Mouse (Mus musculus): Measurements from ENCODE around the gene Qpct. TPM values are rescaled to one million over a fixed set of nuclear protein-coding genes. Genes with fewer than 3 reads are reported as not detected.

Gene Qpct
- total RNA-seq (2021) = 10 to 100 TPM in 1 of 2 experiments, 1 to 10 TPM in 1; 8.4 to 10.2 TPM

DNA sequence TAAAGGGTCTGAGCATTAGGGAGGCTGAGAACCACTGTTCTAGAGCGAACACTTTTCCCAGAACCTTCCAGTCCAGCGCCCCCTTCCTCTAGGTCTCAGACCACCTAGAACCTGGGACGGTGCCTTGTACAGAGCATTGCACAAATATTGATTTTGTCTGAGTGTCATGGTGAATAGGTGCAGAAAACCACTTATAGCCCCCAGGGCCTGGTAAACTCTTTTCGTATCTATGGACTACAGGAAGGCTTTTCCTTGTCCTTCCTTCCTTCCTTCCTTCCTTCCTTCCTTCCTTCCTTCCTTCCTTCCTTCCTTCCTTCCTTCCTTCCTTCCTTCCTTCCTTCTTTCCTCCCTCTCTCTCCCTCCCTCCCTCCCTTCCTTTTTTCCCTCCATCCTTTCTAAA is at the start of gene Qpct:
Gene Qpct (plus strand): TSS at position 301 of the 400 bp plus-strand sequence.
- intact Hi-C loops (cut with DNase I) = no loop called here

DNA sequence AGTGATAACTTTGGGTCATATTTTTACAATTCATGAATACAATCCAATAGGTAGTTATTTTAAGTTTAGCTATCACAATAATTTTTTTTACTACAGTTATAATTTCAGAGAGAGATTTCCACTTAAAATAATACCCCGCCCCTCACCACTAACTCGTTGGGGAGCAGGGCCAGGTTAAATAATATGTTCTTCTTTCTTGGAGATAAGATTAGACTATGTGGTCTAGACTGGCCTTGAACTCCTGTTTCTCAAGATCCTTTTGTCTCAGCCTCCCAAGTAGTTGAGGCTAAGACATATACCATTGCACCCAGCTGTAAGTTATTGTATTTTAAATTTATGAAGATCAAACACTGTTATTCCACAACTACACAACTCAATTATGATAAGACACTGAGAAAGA is 38.1 kb upstream of the Qpct start:
- intact Hi-C loops (cut with DNase I) = no loop called here

More for the DNA sequence above, at the start of gene Qpct:
- no peak for DNase-seq (ENCODE audit: low spot score in 2 of 2)

DNA sequence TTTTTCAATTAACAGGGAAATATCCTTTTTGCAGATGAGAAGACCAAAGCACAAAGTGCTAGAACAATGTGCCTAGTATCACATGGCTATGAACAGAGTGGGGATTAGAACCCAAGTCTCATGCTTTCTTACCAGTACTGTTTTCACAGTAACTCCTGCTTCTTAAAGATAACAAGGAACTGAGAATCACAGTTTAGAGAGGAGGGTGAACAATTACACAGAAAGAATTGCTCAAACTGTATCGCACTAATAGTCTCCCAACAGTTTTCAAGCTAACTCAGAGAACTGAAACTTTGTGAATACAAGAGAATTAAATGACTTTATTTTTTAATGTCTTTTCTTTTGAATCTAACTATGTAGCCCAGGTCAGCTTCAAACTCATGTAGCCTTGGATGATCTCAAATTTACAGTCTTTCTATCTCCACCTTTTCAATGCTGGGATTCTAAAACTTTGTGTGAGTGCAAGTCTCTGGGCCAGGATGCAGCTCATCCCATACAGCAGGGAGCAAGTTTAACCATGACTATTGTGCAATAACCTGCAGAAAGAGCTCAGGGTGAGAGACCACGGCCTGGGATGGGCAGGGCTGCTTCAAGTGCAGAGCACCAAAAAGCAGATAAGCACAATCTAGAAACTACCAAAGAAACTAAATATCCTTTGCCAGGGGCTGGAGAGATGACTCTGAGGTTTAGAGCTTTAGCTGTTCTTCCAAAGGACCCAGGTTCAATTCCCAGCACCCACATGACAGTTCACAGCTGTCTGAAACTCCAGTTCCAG is 36.6 kb upstream of the Qpct start:
- DNase-seq (ENCODE audit: low spot score in 2 of 2) = no peak
- intact Hi-C loops (cut with DNase I) = loop anchor here (5.0 kb wide), 1 partner anchor 53 kb away; no protein-coding TSS in a partner anchor

More for the DNA sequence above, 38.1 kb upstream of the Qpct start:
- DNase-seq (ENCODE audit: low spot score in 2 of 2) = no peak

DNA sequence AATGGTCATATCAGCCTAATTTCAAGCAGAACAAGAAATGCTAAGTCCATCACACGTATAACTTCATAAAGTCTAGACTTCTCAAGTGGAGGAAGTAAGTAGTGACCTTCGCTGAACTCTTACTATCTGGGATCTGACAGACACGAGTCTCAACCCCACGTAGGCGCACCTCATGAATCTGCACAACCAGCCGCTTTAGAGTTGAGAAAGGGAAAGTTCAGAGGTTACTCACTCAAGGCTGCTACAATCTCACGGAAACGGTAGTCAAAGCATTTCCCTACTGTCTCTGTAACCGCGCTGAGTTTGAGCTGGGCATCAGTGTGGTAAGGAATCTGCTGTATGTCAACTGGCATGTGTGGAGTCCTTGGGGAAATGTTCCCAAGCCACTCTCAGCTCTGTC is 35.9 kb upstream of the Qpct start:
- intact Hi-C loops (cut with DNase I) = loop anchor here (5.0 kb wide), 1 partner anchor 54 kb away; no protein-coding TSS in a partner anchor
- DNase-seq (ENCODE audit: low spot score in 2 of 2) = no peak

- DNase-seq (ENCODE audit: low spot score in 2 of 2) = no peak
- intact Hi-C loops (cut with DNase I) = loop anchor here (5.0 kb wide), 1 partner anchor 56 kb away; no protein-coding TSS in a partner anchor
Measured at GRCm38 (mm10) chr17:79018422-79018821, 33.3 kb upstream of the Qpct start.

DNA sequence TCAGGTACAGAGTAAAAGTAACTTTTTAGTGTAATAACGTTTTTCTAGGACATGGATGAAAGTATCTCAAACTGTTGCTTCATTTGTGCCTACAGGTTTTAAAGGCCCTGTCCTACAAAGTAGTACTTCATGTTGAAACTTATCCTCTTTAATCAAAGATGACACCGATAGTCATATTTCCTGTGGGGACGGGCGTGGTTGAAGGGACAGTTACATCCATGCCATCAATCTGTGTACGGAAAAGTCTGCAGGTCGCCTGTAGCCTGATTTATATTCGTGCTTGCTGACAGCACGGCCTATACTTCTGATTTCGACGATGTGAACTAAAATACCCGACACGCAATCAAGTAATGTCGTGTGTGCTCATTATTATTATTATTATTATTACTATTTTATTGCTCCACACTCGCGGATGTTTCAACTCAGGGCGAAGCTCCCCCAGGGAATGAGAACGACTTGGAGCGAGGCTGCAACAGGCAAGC is 31.9 kb upstream of the Qpct start:
- intact Hi-C loops (cut with DNase I) = loop anchor here (5.0 kb wide), 1 partner anchor 57 kb away; no protein-coding TSS in a partner anchor
- DNase-seq (ENCODE audit: low spot score in 2 of 2) = no peak

- peak; percentile 38 to 45 for DNase-seq (ENCODE audit: low spot score in 2 of 2)
- intact Hi-C loops (cut with DNase I) = no loop called here
Measured at GRCm38 (mm10) chr17:79020208-79020983, 31.3 kb upstream of the Qpct start, which contains the start of gene Prkd3. TSS of gene Prkd3 (minus strand) at chr17:79020816.

DNA sequence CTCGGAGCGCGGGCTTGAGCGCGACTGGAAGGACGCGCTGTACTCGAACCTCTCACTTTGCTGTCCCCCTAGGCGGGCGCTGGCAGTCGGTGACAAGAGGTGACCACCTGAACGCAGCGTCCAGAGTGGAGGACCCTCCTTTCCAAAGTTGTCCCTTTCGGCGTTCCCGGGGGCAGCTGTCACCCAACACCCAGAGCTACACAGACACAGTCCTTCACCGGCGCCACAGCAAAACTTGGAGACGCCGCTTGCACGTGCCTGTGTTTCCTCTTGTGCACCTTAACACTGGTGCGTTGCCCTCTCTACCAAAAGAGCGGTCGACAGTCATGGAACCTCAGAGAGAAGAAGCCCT is 30.7 kb upstream of the Qpct start:
- intact Hi-C loops (cut with DNase I) = no loop called here

DNA sequence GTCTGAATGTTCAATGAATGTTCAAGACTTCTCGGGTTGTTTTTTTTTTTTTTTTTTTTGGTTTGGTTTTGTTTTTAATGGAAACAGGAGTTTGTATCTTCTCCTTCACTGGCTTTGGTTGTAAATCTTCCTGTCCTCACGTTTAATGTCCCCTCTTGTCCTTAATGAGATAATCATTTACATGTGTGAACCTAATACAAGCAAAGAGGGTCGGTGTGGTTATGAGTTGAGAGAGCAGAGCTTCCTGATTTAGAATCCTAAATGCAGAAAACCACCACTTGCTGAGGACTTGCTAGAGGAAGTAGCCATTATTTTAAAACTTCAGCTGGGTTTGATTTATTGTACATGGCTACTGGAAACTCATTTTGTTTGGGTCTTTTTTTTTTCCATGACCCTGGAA is 29.0 kb upstream of the Qpct start:
- DNase-seq (ENCODE audit: low spot score in 2 of 2) = no peak
- intact Hi-C loops (cut with DNase I) = no loop called here

More for the DNA sequence above, 30.7 kb upstream of the Qpct start:
- DNase-seq (ENCODE audit: low spot score in 2 of 2) = no peak

- intact Hi-C loops (cut with DNase I) = no loop called here
- DNase-seq (ENCODE audit: low spot score in 2 of 2) = no peak
Measured at GRCm38 (mm10) chr17:79024544-79024943, 27.2 kb upstream of the Qpct start.

GRCm38 (mm10) chr17:79029226-79029625 is 22.5 kb upstream of the Qpct start:
- intact Hi-C loops (cut with DNase I) = no loop called here
- DNase-seq (ENCODE audit: low spot score in 2 of 2) = no peak

GRCm38 (mm10) chr17:79031569-79031968 is 20.1 kb upstream of the Qpct start:
- DNase-seq (ENCODE audit: low spot score in 2 of 2) = no peak
- intact Hi-C loops (cut with DNase I) = no loop called here

DNA sequence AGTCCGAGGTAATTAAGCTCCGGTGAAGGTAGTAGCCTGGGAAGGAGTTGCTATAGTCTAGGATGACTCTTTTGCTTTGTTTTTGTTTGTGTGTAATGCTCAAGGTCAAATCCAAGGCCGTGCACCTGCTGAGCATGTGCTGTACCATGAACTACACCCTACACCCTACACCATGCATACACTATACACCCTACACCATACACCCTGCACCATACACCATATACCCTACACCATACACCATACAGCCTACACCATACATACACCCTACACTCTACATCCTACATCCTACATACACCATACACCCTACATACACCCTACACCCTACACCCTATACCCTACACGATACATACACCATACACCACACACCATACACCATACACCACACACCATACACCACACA is 18.9 kb upstream of the Qpct start:
- intact Hi-C loops (cut with DNase I) = no loop called here
- no peak for DNase-seq (ENCODE audit: low spot score in 2 of 2)

DNA sequence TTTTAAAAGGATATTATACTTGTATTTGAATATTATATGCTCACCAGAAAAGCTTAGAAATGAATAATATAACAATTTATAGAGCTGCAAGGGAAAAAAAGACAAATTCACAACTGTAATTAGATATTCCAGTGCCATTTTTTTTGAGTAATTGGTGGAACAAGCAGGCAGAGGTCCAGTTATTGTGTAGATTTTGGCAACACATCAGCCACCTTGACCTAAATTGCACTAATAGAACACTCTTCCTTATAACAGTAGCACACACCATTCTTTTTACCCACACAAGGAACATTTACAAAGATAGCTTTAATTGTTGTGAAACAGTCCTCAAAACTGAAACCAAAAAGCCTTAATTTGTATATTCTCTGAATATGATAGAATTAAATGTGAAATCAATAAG is 12.0 kb upstream of the Qpct start:
- intact Hi-C loops (cut with DNase I) = no loop called here
- no peak for DNase-seq (ENCODE audit: low spot score in 2 of 2)

DNA sequence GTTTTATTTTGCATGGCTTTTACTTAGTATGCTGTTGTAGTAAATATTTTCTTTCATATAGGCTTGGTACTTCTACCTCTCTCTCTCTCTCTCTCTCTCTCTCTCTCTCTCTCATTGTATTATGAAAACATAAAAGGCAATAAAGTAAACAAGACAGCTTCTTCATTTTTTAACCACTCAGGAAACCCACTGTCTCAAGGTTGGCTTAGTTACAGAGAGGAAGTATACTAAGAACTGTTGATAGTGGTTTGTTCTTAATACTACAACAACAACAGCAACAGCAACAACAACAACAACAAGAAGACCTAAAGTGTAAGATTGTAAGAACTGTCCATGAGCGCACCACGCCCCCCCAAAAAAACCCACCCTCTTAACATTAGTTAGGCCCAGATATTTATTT is 8.0 kb upstream of the Qpct start:
- DNase-seq (ENCODE audit: low spot score in 2 of 2) = no peak
- intact Hi-C loops (cut with DNase I) = no loop called here

DNA sequence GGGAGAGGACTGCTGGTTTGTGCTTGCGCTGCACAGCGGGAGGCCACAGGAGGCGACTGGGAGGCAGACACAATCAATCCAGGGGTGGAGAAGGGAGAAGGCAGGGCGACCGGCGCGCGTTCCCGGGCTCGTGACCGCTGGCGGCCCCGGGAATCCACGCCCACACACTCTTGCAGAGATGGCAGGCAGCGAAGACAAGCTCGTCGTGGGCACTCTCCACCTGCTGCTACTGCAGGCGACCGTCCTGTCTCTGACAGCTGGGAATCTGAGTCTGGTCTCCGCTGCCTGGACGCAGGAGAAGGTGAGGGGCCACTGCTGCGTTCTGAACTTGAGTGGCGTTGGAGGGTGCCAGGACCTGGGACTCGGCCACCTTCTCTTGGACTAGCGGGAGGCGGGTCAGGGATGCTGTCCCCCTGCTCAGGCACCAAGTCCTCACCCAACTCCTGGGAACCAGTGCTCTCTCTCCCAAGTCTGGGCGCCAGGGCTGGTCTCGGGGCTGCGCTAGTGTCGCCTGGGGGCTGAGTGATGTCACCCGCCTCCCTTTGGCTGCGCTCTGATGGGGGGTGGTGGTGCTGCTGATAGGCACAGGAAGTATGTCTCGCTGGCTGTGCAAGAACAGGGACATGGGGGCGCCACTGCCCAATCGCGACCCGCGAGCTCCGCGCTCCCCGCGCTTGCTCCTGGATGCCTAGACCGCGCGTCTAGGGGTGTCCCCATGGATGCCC is 544 bp downstream of the Qpct start:
- DNase-seq (ENCODE audit: low spot score in 2 of 2) = peak; percentile 52 to 60
- intact Hi-C loops (cut with DNase I) = no loop called here

DNA sequence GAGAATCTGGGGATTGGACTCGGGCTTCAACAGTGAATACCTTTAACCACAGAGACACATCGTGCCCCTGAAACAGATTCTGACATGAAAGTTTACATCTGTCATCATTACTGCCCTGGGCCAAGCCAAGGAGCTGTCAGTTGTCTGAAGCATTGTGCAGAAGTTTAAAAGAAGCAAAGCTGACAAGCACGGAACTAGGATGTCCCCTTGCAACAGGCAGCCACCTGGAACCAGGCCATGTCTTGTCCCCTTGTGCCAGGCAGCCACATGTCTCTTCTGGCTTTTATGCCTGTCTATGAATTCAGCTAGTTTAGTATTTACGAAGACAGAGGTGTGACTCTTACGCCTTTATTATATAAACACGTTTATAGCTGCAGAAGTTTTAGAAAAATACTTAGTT is 6.6 kb downstream of the Qpct start:
- intact Hi-C loops (cut with DNase I) = no loop called here
- DNase-seq (ENCODE audit: low spot score in 2 of 2) = no peak

DNA sequence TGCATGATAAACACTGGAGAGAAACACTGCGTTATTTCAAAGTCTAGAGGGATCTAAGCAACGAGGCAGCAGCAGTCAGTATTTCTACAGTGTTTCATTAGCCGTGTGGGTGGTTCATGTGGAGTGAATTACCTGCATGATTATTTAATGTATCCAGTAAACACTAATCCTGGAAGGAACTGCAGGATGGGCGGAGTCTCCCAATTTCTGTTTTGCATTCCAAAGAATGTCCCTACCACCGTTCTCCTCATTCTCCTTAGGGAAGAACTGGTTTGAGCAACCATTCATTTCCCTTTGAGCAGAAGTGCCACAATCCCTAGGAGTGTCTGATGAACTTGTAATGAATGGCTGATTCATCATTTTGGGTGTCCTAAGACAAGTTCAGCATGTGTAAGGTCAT is 8.5 kb downstream of the Qpct start:
- intact Hi-C loops (cut with DNase I) = no loop called here
- no peak for DNase-seq (ENCODE audit: low spot score in 2 of 2)

GRCm38 (mm10) chr17:79064250-79064649 is 12.5 kb downstream of the Qpct start:
- intact Hi-C loops (cut with DNase I) = no loop called here

DNA sequence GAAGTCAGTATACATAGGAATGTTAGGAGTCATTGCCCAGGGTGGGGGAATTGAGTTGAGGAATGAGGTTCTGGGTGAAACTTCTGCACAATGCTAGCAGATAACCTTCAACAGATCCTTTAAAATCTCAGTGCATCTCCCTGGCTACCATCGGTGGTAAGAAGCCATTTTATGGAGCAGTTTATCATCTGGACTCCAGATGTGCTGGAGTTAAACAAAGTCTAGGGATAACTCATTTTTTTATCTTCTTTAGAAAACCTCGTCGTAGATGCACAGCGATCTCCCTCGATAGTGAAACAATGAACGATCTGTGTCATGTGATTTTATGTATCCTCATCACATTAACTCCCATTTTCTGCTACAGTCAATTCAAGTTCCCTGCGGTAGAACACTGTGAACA is 16.9 kb downstream of the Qpct start:
- intact Hi-C loops (cut with DNase I) = no loop called here

More at GRCm38 (mm10) chr17:79064250-79064649, 12.5 kb downstream of the Qpct start:
- no peak for DNase-seq (ENCODE audit: low spot score in 2 of 2)

More for the DNA sequence above, 16.9 kb downstream of the Qpct start:
- no peak for DNase-seq (ENCODE audit: low spot score in 2 of 2)

Measured in left cerebral cortex, postnatal 36 days (tissue).